Mouse (Mus musculus) embryonic fibroblast, embryonic 13.5 days (primary cell): ENCODE results near the gene Itpr1.

Experiments
- CTCF ChIP-seq: IDR thresholded peaks from 2 replicates; pipeline ENCODE4 v1.5.1; 2011; ENCODE audit warnings: mild to moderate bottlenecking, control low read depth, low read length, moderate library complexity, borderline replicate concordance; ENCODE audit not compliant: insufficient read depth
- POLR2A ChIP-seq: IDR thresholded peaks from 2 replicates; pipeline ENCODE4 v1.6.1; 2011; ENCODE audit warnings: low read depth, mild to moderate bottlenecking, control low read depth, low read length, moderate library complexity

- TF ChIP-seq POLR2A: no peak
- no peak for TF ChIP-seq CTCF
Measured at GRCm38 (mm10) chr6:108413593-108413992, 200.7 kb downstream of the Itpr1 start.
